Mouse (Mus musculus) T-helper 17 cell (primary cell): ENCODE measurements around the gene Fam71f2.

Experiments used
- in situ Hi-C, 2 experiments: fragments of 300-600 bp; cut with MboI, MseI; formaldehyde crosslinking; loops; 1 replicate in 1 of 2; 2 replicates in 1 of 2; pipeline ENCODE4 v1.15.1; 2025; ENCODE audit warnings: high pct_unique_total_duplicates in 2 of 2

Fam71f2 gene

DNA sequence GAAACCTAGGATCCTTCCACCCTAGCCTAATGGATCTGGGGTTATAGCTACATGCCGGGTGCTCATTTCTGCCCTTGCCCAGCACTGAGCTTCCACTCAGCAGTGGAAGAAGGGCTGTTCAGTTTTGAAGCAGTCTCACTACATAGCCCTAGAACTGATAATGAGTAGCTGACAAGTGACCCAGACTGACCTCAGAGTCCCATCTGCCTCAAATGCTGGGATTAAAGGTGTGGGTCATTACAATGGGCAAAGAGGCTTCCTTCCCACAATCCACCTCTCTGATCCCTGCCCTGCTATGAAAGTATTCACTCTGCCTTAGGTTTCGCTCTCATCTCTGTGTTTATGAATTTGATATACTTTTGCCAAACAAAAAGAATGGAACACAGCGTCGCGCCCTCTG is 2.6 kb upstream of the Fam71f2 start:
- in situ Hi-C loops = loop anchor here (5.0 kb wide), 3 partner anchors 34 to 109 kb away; partner anchors contain the start of gene Rbm28 (in 1 of the 2)

DNA sequence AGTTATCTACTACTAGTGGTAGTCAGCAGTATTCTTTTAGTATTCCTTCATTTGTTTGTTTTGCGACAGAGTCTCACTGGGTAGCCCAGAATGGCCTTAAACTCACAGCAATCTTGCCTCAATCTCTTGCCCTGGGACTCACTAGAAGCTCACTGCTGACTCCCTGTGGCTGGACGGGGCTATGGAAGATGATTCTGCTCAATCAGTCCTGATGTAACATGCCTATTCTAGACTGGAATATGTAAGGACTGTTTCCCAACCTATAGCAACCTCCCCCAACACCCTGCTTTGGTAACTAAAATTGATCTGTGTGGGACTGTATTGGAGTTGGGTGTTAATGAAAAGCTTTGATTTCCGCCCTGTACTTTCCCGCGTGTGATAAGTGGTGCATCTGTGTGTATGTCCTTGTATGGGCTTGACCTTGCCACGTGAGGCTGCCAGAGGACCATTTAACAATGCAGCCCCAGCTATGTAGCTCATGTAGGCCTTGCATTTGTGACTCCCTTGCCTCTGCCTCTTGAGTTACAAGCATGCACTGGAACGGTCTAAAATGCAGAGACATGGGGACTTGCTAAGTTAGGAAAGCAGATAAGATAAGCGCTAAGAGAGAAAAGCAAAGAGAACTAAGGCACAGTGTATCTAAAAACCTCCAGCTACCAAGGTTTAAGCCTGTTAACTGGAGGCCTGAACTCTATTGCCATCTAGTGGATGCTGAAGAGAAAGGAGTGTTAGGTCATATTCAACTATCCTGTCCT is 703 bp upstream of the Fam71f2 start:
- in situ Hi-C loops = loop anchor here (5.0 kb wide), 3 partner anchors 36 to 111 kb away; partner anchors contain the start of gene Rbm28 (in 1 of the 2)

DNA sequence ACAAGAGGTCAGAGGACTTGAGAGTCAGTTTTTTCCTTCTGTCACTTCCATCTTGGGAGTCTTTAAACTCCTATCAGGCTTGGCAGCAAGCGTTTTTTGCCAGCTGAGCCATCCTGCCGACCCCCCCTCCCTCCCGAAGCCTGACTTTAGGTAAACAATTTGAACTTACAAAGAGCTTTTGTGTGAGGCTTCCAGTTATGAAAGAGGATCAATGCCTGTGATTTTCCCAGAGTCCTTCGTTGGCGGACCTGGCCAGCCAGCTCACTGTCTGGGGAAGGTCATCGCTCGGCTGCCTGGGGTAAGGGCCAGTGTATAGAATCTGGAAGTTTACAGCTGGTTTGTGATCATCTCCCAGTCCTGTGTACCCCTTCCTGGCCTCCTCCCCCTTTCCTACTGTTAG is 1.3 kb downstream of the Fam71f2 start:
- in situ Hi-C loops = no loop called here

DNA sequence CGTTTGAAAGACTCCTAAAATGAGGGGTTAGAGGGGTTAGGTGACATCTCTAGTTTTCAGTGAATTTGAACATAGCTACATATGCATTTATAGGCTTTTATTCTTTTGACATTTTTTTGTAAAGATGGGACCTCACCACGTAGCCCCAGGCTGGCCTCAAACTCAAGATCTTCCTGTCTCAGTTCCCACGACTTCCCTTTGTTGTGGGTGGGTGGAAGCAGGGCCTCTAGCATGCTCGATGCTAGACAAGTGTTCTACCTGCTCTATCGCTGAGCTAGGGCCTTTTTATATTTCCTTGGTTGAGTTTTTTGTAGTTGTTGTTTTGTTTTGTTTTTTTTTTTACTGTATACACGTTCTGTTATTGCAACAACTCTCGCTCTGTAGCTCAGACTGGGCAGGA is 7.5 kb downstream of the Fam71f2 start:
- in situ Hi-C loops = no loop called here

DNA sequence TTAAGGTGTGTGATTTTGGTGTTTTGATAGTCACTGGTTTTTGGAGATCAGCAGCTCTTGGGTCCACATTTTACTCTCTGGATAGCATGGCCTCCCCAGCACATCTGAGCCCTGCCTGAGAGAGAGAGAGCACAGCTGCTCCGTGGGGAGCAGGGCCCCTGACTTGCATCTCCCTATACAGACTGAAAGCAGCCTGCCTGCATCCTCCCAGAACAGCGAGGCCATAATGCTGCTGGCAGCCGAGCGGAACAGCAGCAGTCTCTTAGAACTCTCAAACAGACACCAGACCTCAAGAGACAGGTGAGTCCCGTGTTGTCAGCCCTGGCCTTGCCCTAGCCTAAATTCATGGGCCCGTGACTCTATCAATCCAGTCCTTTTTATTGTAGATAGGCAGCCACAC is 8.1 kb downstream of the Fam71f2 start:
- in situ Hi-C loops = no loop called here

DNA sequence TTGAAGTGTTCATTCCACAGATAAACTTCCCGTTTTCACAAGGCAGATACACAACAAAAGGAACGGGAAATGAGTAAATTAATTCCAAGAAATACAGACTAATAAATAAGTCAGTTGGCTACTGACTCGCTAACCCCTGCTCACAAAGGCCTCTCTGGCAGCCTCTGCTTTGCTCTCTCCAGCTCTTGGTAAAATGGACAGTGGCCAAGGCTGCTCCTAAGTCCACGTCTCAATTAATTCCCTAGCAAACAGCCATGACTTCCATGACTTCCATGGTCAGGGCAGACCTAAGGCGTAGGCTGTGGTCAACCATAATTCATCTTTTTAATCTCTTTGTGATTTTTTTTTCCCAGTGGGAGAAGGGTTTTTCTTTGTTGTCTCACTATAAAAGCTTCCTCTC is 8.6 kb downstream of the Fam71f2 start:
- in situ Hi-C loops = no loop called here

DNA sequence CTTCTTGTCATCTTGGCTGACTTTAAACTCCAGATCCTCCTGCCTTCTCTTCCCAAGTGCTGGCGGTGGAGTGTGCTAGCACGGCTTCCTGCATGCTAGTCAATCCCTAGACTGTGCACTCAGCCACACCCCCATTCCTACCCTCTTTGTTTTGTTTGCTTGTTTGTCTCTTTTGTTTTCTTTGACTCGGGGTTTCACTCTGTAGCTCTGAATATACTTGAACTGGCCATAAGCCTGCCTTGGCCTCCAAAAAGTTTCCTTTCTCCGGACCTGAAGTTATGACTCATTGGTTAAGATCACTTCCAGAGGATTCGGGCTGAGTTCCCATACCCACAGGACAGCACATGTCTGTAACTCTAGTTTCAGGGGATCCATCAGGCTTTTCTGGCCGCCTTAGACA is 9.3 kb downstream of the Fam71f2 start:
- in situ Hi-C loops = no loop called here

GRCm38 (mm10) chr6:29299112-29299511 is 19.7 kb downstream of the Fam71f2 start:
- in situ Hi-C loops = no loop called here

DNA sequence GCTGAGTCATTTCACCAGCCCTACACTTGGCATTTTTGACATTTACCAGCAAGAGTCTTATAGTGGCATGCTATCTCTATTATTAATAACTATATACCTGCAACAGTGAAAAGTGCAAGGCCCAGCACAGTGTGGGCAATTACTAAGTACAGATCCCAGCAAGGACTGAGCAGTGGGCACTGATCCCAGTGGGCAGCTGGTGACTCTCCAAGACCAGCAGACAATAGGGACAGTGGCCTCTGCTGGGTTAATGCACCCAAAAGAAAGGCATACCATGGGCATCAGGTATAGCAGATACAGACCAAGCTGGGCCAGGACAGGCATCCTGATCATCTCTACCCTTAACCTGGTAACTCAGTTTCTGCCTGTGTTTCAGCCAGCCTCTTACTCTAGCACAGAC is 23.9 kb downstream of the Fam71f2 start:
- in situ Hi-C loops = no loop called here

- in situ Hi-C loops = no loop called here
Observed at GRCm38 (mm10) chr6:29303726-29304125, 24.3 kb downstream of the Fam71f2 start.

- in situ Hi-C loops = no loop called here
Observed at GRCm38 (mm10) chr6:29305462-29305861, 26.1 kb downstream of the Fam71f2 start.

DNA sequence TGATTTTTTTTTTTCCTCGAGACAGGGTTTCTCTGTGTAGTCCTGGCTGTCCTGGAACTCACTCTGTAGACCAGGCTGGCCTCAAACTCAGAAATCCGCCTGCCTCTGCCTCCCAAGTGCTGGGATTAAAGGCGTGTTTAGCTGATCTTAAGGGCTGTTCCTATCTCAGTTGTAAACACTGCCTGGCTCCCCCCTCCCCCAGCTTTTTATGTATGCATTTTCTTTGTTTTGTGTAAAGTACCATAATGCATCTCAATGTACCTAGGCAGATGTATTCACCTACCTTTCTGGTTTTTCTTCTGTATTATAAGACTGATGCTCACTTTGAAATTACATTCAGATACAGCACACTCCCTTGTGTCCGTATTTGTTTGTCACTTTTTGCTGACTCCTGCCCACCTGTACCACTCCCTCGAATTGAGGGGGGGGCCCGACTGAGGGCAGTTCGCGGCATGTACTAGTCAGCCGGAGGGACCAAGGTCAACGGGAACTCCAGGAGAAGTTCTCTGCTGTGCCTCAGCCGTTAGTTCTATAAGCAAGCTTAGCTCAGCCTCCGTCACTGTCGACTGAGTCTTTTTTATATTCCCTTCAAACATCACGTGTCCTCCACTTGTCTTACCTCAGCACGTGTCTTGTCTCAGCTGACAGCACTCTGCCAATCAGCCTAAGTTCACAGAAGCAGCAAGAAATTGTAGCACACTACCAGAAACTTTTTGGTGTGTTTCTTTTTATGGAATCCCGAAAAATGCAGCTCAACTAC is 29.6 kb downstream of the Fam71f2 start:
- in situ Hi-C loops = no loop called here

DNA sequence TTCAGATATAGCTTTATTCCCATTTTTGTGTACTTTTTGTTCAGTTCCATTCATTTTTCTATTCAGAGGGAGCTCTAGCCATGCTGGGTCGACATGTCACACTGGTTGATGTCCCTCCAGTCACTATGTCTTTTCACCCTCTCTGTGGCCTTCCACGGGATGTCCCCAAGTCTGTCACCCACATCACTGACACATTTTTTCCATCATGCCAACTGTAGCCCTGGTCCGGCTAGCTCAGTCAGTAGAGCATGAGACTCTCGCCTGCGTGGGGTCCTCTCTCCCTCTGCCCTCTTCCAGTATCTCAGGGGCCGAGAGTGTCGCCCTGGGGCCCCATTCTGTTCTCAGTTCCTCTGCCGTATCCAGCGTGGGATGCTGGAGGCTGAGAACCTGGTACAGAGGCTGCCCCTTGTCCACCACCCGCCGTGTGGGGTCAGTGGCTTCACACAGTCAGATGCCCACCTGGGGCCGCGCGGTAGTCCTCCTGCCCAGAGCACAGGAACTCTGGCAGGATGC is 34.4 kb downstream of the Fam71f2 start:
- in situ Hi-C loops = no loop called here

GRCm38 (mm10) chr6:29317286-29317685 is 37.9 kb downstream of the Fam71f2 start:
- in situ Hi-C loops = no loop called here

DNA sequence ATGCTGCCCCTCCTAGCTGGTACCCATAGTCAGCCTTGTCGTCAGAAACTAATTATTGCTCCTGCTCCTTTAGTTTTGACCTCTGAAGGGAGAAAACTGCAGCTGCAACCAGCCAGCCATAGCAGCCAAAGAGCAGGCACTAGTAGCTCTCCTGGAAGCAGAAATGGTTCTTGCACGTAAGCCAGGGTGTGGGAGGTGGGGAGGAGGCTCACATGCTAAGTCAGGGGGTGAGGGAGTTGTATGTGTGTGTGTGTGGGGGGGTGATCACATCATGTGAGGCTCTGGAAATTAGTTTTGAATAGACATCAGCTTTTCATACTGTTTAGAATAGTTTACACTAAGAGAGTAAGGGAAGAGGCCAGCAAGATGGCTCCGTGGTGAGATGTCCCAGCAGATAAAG is 38.5 kb downstream of the Fam71f2 start:
- in situ Hi-C loops = no loop called here

DNA sequence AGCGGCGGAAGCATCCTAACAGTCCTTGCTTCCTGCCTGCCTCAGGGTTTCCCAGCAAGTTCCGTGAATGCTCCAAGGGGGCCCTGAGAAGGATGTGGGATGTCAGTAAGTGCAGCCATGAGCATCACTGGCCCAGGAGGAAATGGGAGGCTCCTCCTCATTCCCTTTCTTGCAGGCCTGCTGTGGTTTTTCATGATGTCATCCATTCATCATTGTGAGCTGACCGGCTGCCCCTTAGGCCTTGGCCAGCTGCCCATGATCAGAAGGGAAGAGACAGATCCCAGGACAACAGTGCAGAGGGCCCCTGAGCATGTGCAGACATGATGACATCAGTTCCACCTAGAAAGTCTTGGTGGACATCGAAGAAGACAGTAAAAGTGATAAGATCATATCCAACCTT is 39.5 kb downstream of the Fam71f2 start, which contains the start of gene Fam71f1:
Fam71f1 (plus strand) TSS at position 262 of the 400 bp plus-strand sequence.
- in situ Hi-C loops = no loop called here

DNA sequence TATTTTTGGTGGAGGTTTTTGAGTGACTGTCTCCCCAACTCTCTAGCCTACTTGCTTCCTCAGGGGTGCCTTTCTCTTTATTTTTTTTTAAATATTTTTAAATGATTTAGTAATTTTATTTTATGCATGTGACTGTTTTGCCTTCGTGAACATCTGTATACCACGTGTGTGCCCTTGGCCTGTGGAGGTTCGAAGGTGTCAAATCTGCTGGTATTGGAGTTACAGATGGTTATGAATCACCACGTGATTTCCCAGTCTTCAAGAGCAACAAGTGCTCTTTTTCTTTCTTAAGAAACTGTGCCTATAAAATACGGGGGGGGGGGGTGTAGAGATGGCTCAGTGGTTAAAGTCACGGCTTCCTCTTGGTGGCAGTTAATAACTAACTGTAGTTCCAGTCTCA is 42.2 kb downstream of the Fam71f2 start:
- in situ Hi-C loops = no loop called here

GRCm38 (mm10) chr6:29322147-29322546 is 42.8 kb downstream of the Fam71f2 start:
- in situ Hi-C loops = no loop called here

- in situ Hi-C loops = no loop called here
Observed at GRCm38 (mm10) chr6:29322735-29323134, 43.3 kb downstream of the Fam71f2 start.

DNA sequence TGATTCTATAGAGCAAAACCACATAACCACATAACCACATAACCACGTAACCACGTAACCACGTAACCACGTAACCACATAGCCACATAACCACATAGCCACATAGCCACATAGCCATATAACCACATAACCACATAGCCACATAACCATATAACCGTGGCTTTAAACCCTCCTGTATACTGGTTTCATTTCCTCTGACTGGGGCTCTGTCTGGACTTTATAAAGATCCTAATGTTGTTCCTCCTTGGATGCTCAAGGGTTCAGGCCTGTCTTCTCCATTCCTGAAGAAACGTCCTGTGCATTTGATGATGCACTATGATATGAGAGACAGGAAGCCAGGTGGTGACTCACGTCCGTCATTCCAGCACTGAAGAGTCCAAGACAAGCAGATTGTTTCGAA is 47.6 kb downstream of the Fam71f2 start:
- in situ Hi-C loops = no loop called here

DNA sequence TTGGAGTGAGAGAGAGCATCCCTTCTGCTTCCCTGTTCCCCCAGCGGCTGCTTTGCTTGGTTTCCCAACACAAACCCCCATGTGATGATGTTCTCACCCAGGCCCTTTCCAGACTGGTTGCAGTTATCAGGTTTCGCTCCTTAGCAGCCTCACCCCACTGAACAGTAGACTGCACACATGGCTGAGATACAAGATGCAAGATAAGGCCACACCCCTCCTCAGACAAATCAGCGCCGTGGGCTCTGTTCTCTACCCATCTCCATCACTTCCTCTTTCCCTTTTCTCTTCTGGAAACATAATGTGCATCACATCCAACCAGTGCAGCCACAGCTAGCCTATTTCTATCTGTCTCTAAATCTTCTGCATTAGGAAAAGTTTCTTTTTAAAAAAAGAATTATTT is 50.1 kb downstream of the Fam71f2 start:
- in situ Hi-C loops = no loop called here
